Mouse (Mus musculus) thymus, adult 2 months (tissue): ENCODE measurements around the gene Rbm20.

Experiments used
- CTCF ChIP-seq: fragments of 200-500 bp; IDR thresholded peaks from 2 replicates; pipeline ENCODE4 v1.5.1; 2012; ENCODE audit warnings: mild to moderate bottlenecking, control low read depth, low read length, moderate library complexity, borderline replicate concordance; ENCODE audit not compliant: control insufficient read depth, poor library complexity, insufficient read depth; ENCODE audit errors: extremely low read depth
- POLR2A ChIP-seq: fragments of 200-500 bp; IDR thresholded peaks from 2 replicates; pipeline ENCODE4 v1.6.1; 2012; ENCODE audit warnings: mild to moderate bottlenecking, low read length, control low read depth, moderate library complexity; ENCODE audit not compliant: control insufficient read depth, poor library complexity, insufficient read depth; ENCODE audit errors: extremely low read depth

DNA sequence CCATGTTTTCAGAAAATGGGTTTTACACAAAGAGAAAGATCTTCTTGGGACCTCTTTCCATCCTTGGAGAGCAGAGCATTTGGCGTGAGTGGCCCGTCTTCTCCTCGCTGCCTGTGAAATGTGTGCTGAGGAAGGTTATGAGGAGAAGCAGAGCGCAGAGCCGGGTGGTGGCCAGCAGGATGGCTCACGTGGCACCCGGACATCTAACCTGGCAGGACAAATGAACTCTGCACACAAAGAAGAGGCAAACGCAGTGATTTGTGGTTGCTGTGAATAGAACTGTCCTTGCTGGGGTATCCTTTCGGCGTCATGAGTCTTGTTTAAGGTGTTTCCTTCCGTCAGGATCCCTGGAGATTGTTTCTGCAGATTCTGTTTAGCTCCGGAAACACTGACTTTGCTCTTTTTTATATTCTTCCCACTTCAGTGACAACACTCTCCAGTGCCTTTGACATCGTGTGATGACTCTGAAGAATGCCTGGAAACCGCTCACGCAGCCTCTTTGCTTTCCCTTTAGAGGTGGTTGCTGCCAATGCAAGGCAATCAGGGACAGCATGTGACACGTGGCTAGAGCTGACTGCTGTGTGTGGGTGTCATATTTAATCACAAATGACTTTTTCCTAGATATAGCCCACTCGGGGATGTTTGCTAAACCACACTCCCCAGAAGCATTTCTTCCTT lies 80.5 kb downstream of the Rbm20 start:
- TF ChIP-seq CTCF (no peak), POLR2A (no peak)
